Mouse (Mus musculus): ENCODE measurements at regions not wholly inside any gene's neighbourhood (a gene's known extent, or its start where the extent isn't known, plus 50 kb on each side); places are given as distances from the start of the nearest gene placed in this dataset.

- DNase-seq (ENCODE audit: low spot score), result peak; percentile 25
These were observed 167.0 kb upstream of the Slc22a22 start for GRCm38 (mm10) chr15:57644331-57644953.

GRCm38 (mm10) chr15:57639115-57639514 lies 161.7 kb upstream of the Slc22a22 start:
- DNase-seq (ENCODE audit: low spot score), result no peak

- DNase-seq (ENCODE audit: low spot score), result no peak
These were observed 155.6 kb upstream of the Slc22a22 start for GRCm38 (mm10) chr15:57633067-57633466.

GRCm38 (mm10) chr15:57632537-57632936 lies 155.1 kb upstream of the Slc22a22 start:
- no peak for DNase-seq (ENCODE audit: low spot score)

- no peak for DNase-seq (ENCODE audit: low spot score)
These were observed 141.0 kb upstream of the Slc22a22 start for GRCm38 (mm10) chr15:57618466-57618865.

- DNase-seq (ENCODE audit: low spot score), result peak; percentile 6
These were observed 139.5 kb upstream of the Slc22a22 start for GRCm38 (mm10) chr15:57616880-57617391.

- DNase-seq (ENCODE audit: low spot score), result no peak
These were observed 132.6 kb upstream of the Slc22a22 start for GRCm38 (mm10) chr15:57610006-57610405.

GRCm38 (mm10) chr15:57608519-57608918 lies 131.1 kb upstream of the Slc22a22 start:
- no peak for DNase-seq (ENCODE audit: low spot score)

- DNase-seq (ENCODE audit: low spot score), result peak; percentile 36
These were observed 123.1 kb upstream of the Slc22a22 start for GRCm38 (mm10) chr15:57600562-57600961.

GRCm38 (mm10) chr15:57593326-57594004 lies 116.0 kb upstream of the Slc22a22 start:
- DNase-seq (ENCODE audit: low spot score), result no peak

- DNase-seq (ENCODE audit: low spot score), result no peak
These were observed 113.3 kb upstream of the Slc22a22 start for GRCm38 (mm10) chr15:57590597-57591219.

GRCm38 (mm10) chr15:57589404-57590377 lies 112.3 kb upstream of the Slc22a22 start:
- no peak for DNase-seq (ENCODE audit: low spot score)

GRCm38 (mm10) chr15:57585411-57585810 lies 108.0 kb upstream of the Slc22a22 start:
- DNase-seq (ENCODE audit: low spot score), result no peak

- DNase-seq (ENCODE audit: low spot score), result no peak
These were observed 107.1 kb upstream of the Slc22a22 start for GRCm38 (mm10) chr15:57584498-57584897.

GRCm38 (mm10) chr15:57581266-57581665 lies 103.8 kb upstream of the Slc22a22 start:
- DNase-seq (ENCODE audit: low spot score), result no peak

GRCm38 (mm10) chr15:57578794-57579193 lies 101.4 kb upstream of the Slc22a22 start:
- DNase-seq (ENCODE audit: low spot score), result no peak

GRCm38 (mm10) chr15:57574080-57574618 lies 96.7 kb upstream of the Slc22a22 start:
- DNase-seq (ENCODE audit: low spot score), result no peak

- no peak for DNase-seq (ENCODE audit: low spot score)
These were observed 95.0 kb upstream of the Slc22a22 start for GRCm38 (mm10) chr15:57572460-57572859.

GRCm38 (mm10) chr15:57568006-57568630 lies 90.7 kb upstream of the Slc22a22 start:
- DNase-seq (ENCODE audit: low spot score), result no peak

GRCm38 (mm10) chr15:57547154-57547553 lies 69.7 kb upstream of the Slc22a22 start:
- DNase-seq (ENCODE audit: low spot score), result no peak

- DNase-seq (ENCODE audit: low spot score), result no peak
These were observed 67.7 kb upstream of the Slc22a22 start for GRCm38 (mm10) chr15:57545141-57545540.
